ENCODE assay signal across 31 mouse cellular contexts in the genomic region with DNA sequence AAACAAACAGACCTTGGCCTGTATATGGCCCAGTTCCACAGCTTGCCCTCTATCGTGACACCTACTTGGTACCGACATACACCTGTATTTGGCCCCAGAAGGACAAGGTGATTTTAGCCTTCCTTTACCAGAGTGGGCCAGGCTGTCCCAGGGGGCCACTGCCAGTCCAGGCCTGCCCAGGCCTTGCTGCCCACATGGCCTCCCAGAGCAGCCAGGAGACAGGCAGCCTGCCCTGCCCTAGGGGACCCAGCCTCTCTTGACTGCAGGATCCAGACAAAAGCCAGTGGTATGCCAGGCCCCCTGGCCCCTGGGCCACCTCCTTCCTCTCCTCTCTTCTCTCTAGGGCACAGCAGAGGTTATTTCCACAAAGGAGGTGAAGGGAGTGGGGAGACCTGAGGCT. TPM values are rescaled to one million over a fixed set of nuclear protein-coding genes. Genes with fewer than 3 reads are reported as not detected.
DNase-seq lines count a peak whose midpoint lies in the region; ATAC-seq lines count a peak whose summit lies in the region.
"Had no signal": no experiment of that assay in that cellular context is flagged by ENCODE, and none has a peak within 500 bp of the region (broad histone marks: within the 10 kb centered on the region; RNA-seq: fewer than 3 reads in every experiment).

No protein-coding gene starts in this region.

- no peak for DNase-seq in forebrain, embryonic 14.5 days (ENCODE audit: low spot score)
- DNase-seq in hindbrain, embryonic 14.5 days (ENCODE audit: low spot score): no peak
- DNase-seq in midbrain, embryonic 14.5 days: no peak
- no peak for DNase-seq in limb, embryonic 10.5 days (ENCODE audit: low spot score)
- DNase-seq in adrenal gland, adult 8-10 months: no peak
- DNase-seq: adrenal gland, adult 2 months; B cell, adult 2 months; gastrocnemius, postnatal 14 days; heart, adult 11 months; heart, postnatal 36 days; kidney, adult 11 months; kidney, postnatal 36 days; layer of hippocampus, postnatal 36 days; lung, postnatal 4 days; thymus, postnatal 14 days had no signal

- no peak overlapping the region for H3K4me3 ChIP-seq in forebrain, embryonic 12.5 days (replicated peaks)
- no peak overlapping the region for H3K4me3 ChIP-seq in forebrain, embryonic 14.5 days (ENCODE audit: low read depth, low read length)
- H3K4me3 ChIP-seq in hindbrain, embryonic 16.5 days (ENCODE audit: low read length): no peak overlapping the region
- H3K4me3 ChIP-seq in hindbrain, embryonic 14.5 days (replicated peaks; ENCODE audit: low read length): no peak overlapping the region
- H3K4me3 ChIP-seq in midbrain, embryonic 15.5 days: no peak overlapping the region
- H3K4me3 ChIP-seq in midbrain, embryonic 14.5 days (replicated peaks; ENCODE audit: low read depth, low read length): no peak overlapping the region
- no peak overlapping the region for H3K4me3 ChIP-seq in limb, embryonic 10.5 days
- H3K4me3 ChIP-seq: heart, embryonic 13.5 days; kidney, embryonic 15.5 days; limb, embryonic 13.5 days; midbrain, embryonic 12.5 days had no signal

- H3K4me1 ChIP-seq in forebrain, embryonic 12.5 days: peaks cover 50% of the 10 kb centered on the region
- peaks cover 22% of the 10 kb centered on the region for H3K4me1 ChIP-seq in forebrain, embryonic 14.5 days (ENCODE audit: control insufficient read depth, insufficient read depth, low read length)
- H3K4me1 ChIP-seq in hindbrain, embryonic 16.5 days (ENCODE audit: control insufficient read depth, insufficient read depth, low read depth, low read length): peaks cover 32% of the 10 kb centered on the region
- peaks cover 38% of the 10 kb centered on the region for H3K4me1 ChIP-seq in hindbrain, embryonic 14.5 days (replicated peaks; ENCODE audit: control insufficient read depth, insufficient read depth, low read length)
- H3K4me1 ChIP-seq in midbrain, embryonic 15.5 days: peaks cover 48% of the 10 kb centered on the region
- peaks cover 31% of the 10 kb centered on the region for H3K4me1 ChIP-seq in midbrain, embryonic 14.5 days (ENCODE audit: control insufficient read depth, insufficient read depth, low read length)
- H3K4me1 ChIP-seq in limb, embryonic 10.5 days: peaks cover 37% of the 10 kb centered on the region

- no peak for ATAC-seq in forebrain, embryonic 12.5 days (ENCODE audit: low FRiP score)
- no peak for ATAC-seq in forebrain, embryonic 14.5 days
- ATAC-seq in hindbrain, embryonic 16.5 days: no peak
- ATAC-seq in hindbrain, embryonic 14.5 days (ENCODE audit: low FRiP score): no peak
- ATAC-seq in midbrain, embryonic 15.5 days (replicated peaks): peak; percentile 8; the same call in 1 of the 2 replicates
- ATAC-seq in midbrain, embryonic 14.5 days (ENCODE audit: low FRiP score, low TSS enrichment): no peak
- ATAC-seq: forebrain, embryonic 16.5 days had no signal

- no peak overlapping the region for H3K4me2 ChIP-seq in forebrain, embryonic 12.5 days
- H3K4me2 ChIP-seq in forebrain, embryonic 14.5 days (ENCODE audit: low read length): no peak overlapping the region
- H3K4me2 ChIP-seq in hindbrain, embryonic 16.5 days (ENCODE audit: low read length): no peak overlapping the region
- no peak overlapping the region for H3K4me2 ChIP-seq in hindbrain, embryonic 14.5 days (replicated peaks)
- no peak overlapping the region for H3K4me2 ChIP-seq in midbrain, embryonic 15.5 days
- no peak overlapping the region for H3K4me2 ChIP-seq in midbrain, embryonic 14.5 days (ENCODE audit: low read length)
- H3K4me2 ChIP-seq: heart, embryonic 13.5 days; kidney, embryonic 15.5 days; limb, embryonic 13.5 days had no signal

- peak overlapping the region; percentile 1; the same call in 1 of the 2 replicates for H3K9ac ChIP-seq in forebrain, embryonic 12.5 days
- no peak overlapping the region for H3K9ac ChIP-seq in forebrain, embryonic 14.5 days (ENCODE audit: low read length)
- H3K9ac ChIP-seq in hindbrain, embryonic 16.5 days (ENCODE audit: low read depth, low read length): 0 out of 2 replicates have a peak overlapping the region, but pooled peaks have one; percentile 29
- no peak overlapping the region for H3K9ac ChIP-seq in hindbrain, embryonic 14.5 days
- no peak overlapping the region for H3K9ac ChIP-seq in midbrain, embryonic 15.5 days
- H3K9ac ChIP-seq in midbrain, embryonic 14.5 days (replicated peaks; ENCODE audit: low read length): no peak overlapping the region
- H3K9ac ChIP-seq: heart, embryonic 13.5 days; kidney, embryonic 15.5 days; limb, embryonic 13.5 days; midbrain, embryonic 12.5 days had no signal

- no peak overlapping the region for H3K27ac ChIP-seq in forebrain, embryonic 12.5 days
- H3K27ac ChIP-seq in forebrain, embryonic 14.5 days (ENCODE audit: low read depth, low read length): no peak overlapping the region
- no peak overlapping the region for H3K27ac ChIP-seq in hindbrain, embryonic 16.5 days (ENCODE audit: low read depth, low read length)
- no peak overlapping the region for H3K27ac ChIP-seq in hindbrain, embryonic 14.5 days
- H3K27ac ChIP-seq in midbrain, embryonic 15.5 days: no peak overlapping the region
- H3K27ac ChIP-seq in midbrain, embryonic 14.5 days (replicated peaks; ENCODE audit: low read depth, low read length): no peak overlapping the region
- H3K27ac ChIP-seq in limb, embryonic 10.5 days: peak overlapping the region; percentile 33; the same call in 1 of the 2 replicates
- H3K27ac ChIP-seq: limb, embryonic 13.5 days had no signal

- H3K36me3 ChIP-seq in forebrain, embryonic 12.5 days (replicated peaks): no peaks in the 10 kb centered on the region
- H3K36me3 ChIP-seq in forebrain, embryonic 14.5 days (ENCODE audit: control insufficient read depth, insufficient read depth, low read length): no peaks in the 10 kb centered on the region
- H3K36me3 ChIP-seq in hindbrain, embryonic 16.5 days (ENCODE audit: control insufficient read depth, insufficient read depth, low read length): no peaks in the 10 kb centered on the region
- H3K36me3 ChIP-seq in hindbrain, embryonic 14.5 days (replicated peaks; ENCODE audit: control insufficient read depth, insufficient read depth): no peaks in the 10 kb centered on the region
- no peaks in the 10 kb centered on the region for H3K36me3 ChIP-seq in midbrain, embryonic 15.5 days (replicated peaks)
- H3K36me3 ChIP-seq in midbrain, embryonic 14.5 days (ENCODE audit: control insufficient read depth, insufficient read depth, low read length): no peaks in the 10 kb centered on the region
- no peaks in the 10 kb centered on the region for H3K36me3 ChIP-seq in limb, embryonic 10.5 days
- H3K36me3 ChIP-seq: heart, embryonic 13.5 days; kidney, embryonic 15.5 days; limb, embryonic 13.5 days; midbrain, embryonic 12.5 days had no signal

- WGBS in forebrain, embryonic 12.5 days: 95% methylated on average over 2 of the region's 2 CpGs
- WGBS in forebrain, embryonic 14.5 days: 91% methylated on average over 2 of the region's 2 CpGs
- WGBS in hindbrain, embryonic 16.5 days: 98% methylated on average over 2 of the region's 2 CpGs
- 100% methylated on average over 2 of the region's 2 CpGs for WGBS in hindbrain, embryonic 14.5 days
- 91% methylated on average over 2 of the region's 2 CpGs for WGBS in midbrain, embryonic 15.5 days
- WGBS in midbrain, embryonic 14.5 days: 95% methylated on average over 2 of the region's 2 CpGs
- 97% methylated on average over 2 of the region's 2 CpGs for WGBS in limb, embryonic 10.5 days

- peaks cover 7% of the 10 kb centered on the region; the same call in 1 of the 2 replicates for H3K27me3 ChIP-seq in forebrain, embryonic 12.5 days
- H3K27me3 ChIP-seq in forebrain, embryonic 14.5 days (replicated peaks; ENCODE audit: control insufficient read depth, insufficient read depth, low read length): no peaks in the 10 kb centered on the region
- no peaks in the 10 kb centered on the region for H3K27me3 ChIP-seq in hindbrain, embryonic 16.5 days (replicated peaks; ENCODE audit: control insufficient read depth, insufficient read depth, low read length)
- H3K27me3 ChIP-seq in hindbrain, embryonic 14.5 days (ENCODE audit: control insufficient read depth, insufficient read depth, low read length): no peaks in the 10 kb centered on the region
- H3K27me3 ChIP-seq in midbrain, embryonic 15.5 days (replicated peaks): no peaks in the 10 kb centered on the region
- no peaks in the 10 kb centered on the region for H3K27me3 ChIP-seq in midbrain, embryonic 14.5 days (ENCODE audit: control insufficient read depth, insufficient read depth, low read length)
- peaks cover 33% of the 10 kb centered on the region for H3K27me3 ChIP-seq in limb, embryonic 10.5 days (ENCODE audit: low read depth, poor library complexity, severe bottlenecking)
- H3K27me3 ChIP-seq: CH12.LX; heart, embryonic 13.5 days; kidney, embryonic 15.5 days had no signal

- H3K9me3 ChIP-seq in forebrain, embryonic 12.5 days: no peaks in the 10 kb centered on the region
- no peaks in the 10 kb centered on the region for H3K9me3 ChIP-seq in forebrain, embryonic 14.5 days (replicated peaks; ENCODE audit: control insufficient read depth, low read length)
- H3K9me3 ChIP-seq in hindbrain, embryonic 16.5 days (ENCODE audit: control insufficient read depth, low read length): no peaks in the 10 kb centered on the region
- H3K9me3 ChIP-seq in hindbrain, embryonic 14.5 days (ENCODE audit: control insufficient read depth, low read length): no peaks in the 10 kb centered on the region
- no peaks in the 10 kb centered on the region for H3K9me3 ChIP-seq in midbrain, embryonic 15.5 days
- H3K9me3 ChIP-seq in midbrain, embryonic 14.5 days (ENCODE audit: control insufficient read depth, low read length): no peaks in the 10 kb centered on the region
- H3K9me3 ChIP-seq in limb, embryonic 10.5 days (replicated peaks): no peaks in the 10 kb centered on the region
- H3K9me3 ChIP-seq: G1E; heart, embryonic 13.5 days; kidney, embryonic 15.5 days; limb, embryonic 13.5 days; midbrain, embryonic 12.5 days had no signal

RNA-seq across cellular contexts. Expression of a gene that starts 15.4 kb away (rescaled TPM):
- not detected in 2 replicates for polyA plus RNA-seq in forebrain, embryonic 12.5 days (2016; fragmentation: Nextera tagmentation; extraction: Ambion mirVana)
- polyA plus RNA-seq in forebrain, embryonic 14.5 days (2014; fragmentation: Nextera tagmentation; extraction: Ambion mirVana): not detected in 2 replicates
- not detected in 2 replicates for polyA plus RNA-seq in hindbrain, embryonic 16.5 days (2015; fragmentation: Nextera tagmentation; extraction: Ambion mirVana)
- not detected in 2 replicates for polyA plus RNA-seq in hindbrain, embryonic 14.5 days (2014; fragmentation: Nextera tagmentation; extraction: Ambion mirVana)
- polyA plus RNA-seq in midbrain, embryonic 15.5 days (2015; fragmentation: Nextera tagmentation; extraction: Ambion mirVana): not detected in 2 replicates
- not detected in 2 replicates for polyA plus RNA-seq in midbrain, embryonic 14.5 days (2014; fragmentation: Nextera tagmentation; extraction: Ambion mirVana)
- polyA plus RNA-seq in limb, embryonic 10.5 days (2016; fragmentation: Nextera tagmentation; extraction: Ambion mirVana): not detected in 2 replicates
- total RNA-seq in adrenal gland, adult 8-10 months (2022): not detected
- total RNA-seq: adrenal gland, adult 2 months; CH12.LX; G1E; gastrocnemius, postnatal 14 days; heart, postnatal 36 days; layer of hippocampus, postnatal 36 days; left cerebral cortex, postnatal 10 days had no signal
- polyA plus RNA-seq: adrenal gland, adult 2 months; cortical plate, adult 2 months; embryonic facial prominence, embryonic 11.5 days; forebrain, embryonic 16.5 days; G1E; heart, embryonic 13.5 days; kidney, embryonic 15.5 days; limb, embryonic 13.5 days; liver, embryonic 16.5 days; lung, embryonic 16.5 days; midbrain, embryonic 12.5 days; spleen, adult 2 months had no signal

RNA-seq across cellular contexts. Expression of a gene that starts 21.8 kb away (rescaled TPM):
- polyA plus RNA-seq in forebrain, embryonic 12.5 days (2016; fragmentation: Nextera tagmentation; extraction: Ambion mirVana): 31.4 and 34.5 TPM in 2 replicates
- polyA plus RNA-seq in forebrain, embryonic 14.5 days (2014; fragmentation: Nextera tagmentation; extraction: Ambion mirVana): 31.4 and 42.0 TPM in 2 replicates
- polyA plus RNA-seq in hindbrain, embryonic 16.5 days (2015; fragmentation: Nextera tagmentation; extraction: Ambion mirVana): 33.7 and 40.7 TPM in 2 replicates
- 44.8 and 49.8 TPM in 2 replicates for polyA plus RNA-seq in hindbrain, embryonic 14.5 days (2014; fragmentation: Nextera tagmentation; extraction: Ambion mirVana)
- 50.8 and 54.6 TPM in 2 replicates for polyA plus RNA-seq in midbrain, embryonic 15.5 days (2015; fragmentation: Nextera tagmentation; extraction: Ambion mirVana)
- polyA plus RNA-seq in midbrain, embryonic 14.5 days (2014; fragmentation: Nextera tagmentation; extraction: Ambion mirVana): 44.8 and 51.7 TPM in 2 replicates
- polyA plus RNA-seq in limb, embryonic 10.5 days (2016; fragmentation: Nextera tagmentation; extraction: Ambion mirVana): 15.8 and 17.2 TPM in 2 replicates
- 10 to 100 TPM in 3 of 4 experiments, 1 to 10 TPM in 1; 9.9 to 19.6 (median 12.8) TPM for total RNA-seq in adrenal gland, adult 8-10 months (2022)

Comparison
In these comparisons a context has a peak if more than half of its experiments do, and no peak if none do; other contexts are left out.
1. H3K9ac ChIP-seq: peak in forebrain, embryonic 12.5 days (single experiment) and hindbrain, embryonic 16.5 days (single experiment); none in forebrain, embryonic 14.5 days (single experiment), hindbrain, embryonic 14.5 days (single experiment), midbrain, embryonic 15.5 days (single experiment) and midbrain, embryonic 14.5 days (single experiment).